Mouse (Mus musculus) inflammation-experienced regulatory T-cells, adult 16 weeks (primary cell): ENCODE measurements around the gene Ift88. TPM values are rescaled to one million over a fixed set of nuclear protein-coding genes. Genes with fewer than 3 reads are reported as not detected.

Source experiments
- polyA plus RNA-seq: library from polyadenylated mRNA; unstranded; fragments of 100-300 nt; shearing (Covaris generic); gene quantifications from one replicate; pipeline ENCODE4 v1.2.1, GENCODE M21; 2017

The Ift88 gene
- 2.9 TPM for polyA plus RNA-seq

GRCm38 (mm10) chr14:57423432-57424211, at the start of gene Ift88:
Gene Ift88, plus strand, starts transcription at chr14:57424062.

DNA sequence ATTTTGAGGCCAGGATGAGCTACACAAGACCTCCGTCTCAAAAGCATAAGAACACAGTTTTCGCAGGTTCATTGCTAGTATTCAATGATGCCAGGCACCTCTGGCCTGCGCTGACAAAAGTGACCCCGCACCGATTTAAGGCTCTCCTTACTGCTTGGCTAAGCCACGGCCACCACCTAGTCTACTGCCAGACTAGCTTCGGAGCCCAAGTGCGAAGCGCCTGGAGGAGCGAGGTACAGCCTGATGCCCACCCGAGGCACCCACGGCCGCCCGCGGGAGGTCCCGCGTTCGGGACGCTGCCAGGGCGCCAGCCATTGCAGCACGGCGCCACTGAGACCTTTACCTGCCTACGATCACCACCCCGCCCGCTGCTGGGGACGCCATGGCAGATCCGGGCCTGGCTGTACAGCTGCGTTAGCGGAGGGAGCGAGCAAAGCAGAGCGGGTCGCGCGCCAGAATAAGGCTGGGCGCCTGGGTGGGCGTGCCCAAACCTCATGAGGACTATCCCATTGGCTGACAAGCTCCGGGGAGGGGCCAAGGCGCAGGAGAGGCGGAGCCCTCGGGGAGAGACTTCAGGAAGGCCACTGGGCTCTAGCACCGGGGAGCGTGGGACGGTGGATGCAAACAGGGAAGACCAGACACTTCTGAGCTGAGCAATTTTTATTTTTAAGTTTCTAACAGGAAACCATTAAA, 25.7 kb upstream of the Ift88 start, which contains the start of gene Cryl1:
Gene Cryl1 (minus strand): TSS at position 465 of the 693 bp plus-strand sequence.

GRCm38 (mm10) chr14:57524671-57525387, 101.0 kb downstream of the Ift88 start, which contains the start of gene Il17d:
Gene Il17d, plus strand, starts transcription at chr14:57524777.

Other genes with a start within 250 kb of the Ift88 start
- gene Cryl1, start 25.5 kb upstream of the Ift88 start, polyA plus RNA-seq: 30.1 TPM
- gene Il17d, start 100.7 kb downstream of the Ift88 start, polyA plus RNA-seq: not detected
- 113 TPM for gene Eef1akmt1, start 147.6 kb downstream of the Ift88 start, polyA plus RNA-seq
- gene Xpo4, start 241.4 kb downstream of the Ift88 start, polyA plus RNA-seq: 44.6 TPM